Mouse (Mus musculus): ENCODE measurements around the gene Slit3. TPM values are rescaled to one million over a fixed set of nuclear protein-coding genes. Genes with fewer than 3 reads are reported as not detected.

Slit3 gene
- polyA plus RNA-seq, 1 experiment = 57.3 TPM

DNA sequence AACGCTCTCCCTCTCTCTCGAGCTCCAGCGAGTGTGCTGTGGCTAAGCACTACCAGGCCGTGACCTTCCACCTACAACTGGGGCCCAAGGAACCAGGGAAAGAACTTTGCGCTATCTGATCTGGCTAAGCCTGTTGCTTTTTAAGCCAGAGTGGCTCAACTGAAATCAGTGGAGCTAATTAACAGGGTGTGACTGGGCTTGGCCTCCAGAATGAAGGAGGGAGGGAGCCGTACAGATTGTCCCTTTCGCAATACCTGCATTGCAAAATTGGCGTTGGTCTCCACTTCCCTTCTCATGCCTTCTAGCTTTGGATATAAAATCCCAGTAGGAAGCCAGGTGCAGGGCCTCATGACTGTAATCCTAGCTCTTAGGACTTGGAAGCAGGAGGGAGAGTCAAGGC is 629.6 kb downstream of the Slit3 start:
- DNase-seq (ENCODE audit: low read depth) = peak; percentile 100

GRCm38 (mm10) chr11:35754906-35755418 is 633.9 kb downstream of the Slit3 start:
- DNase-seq (ENCODE audit: low read depth) = no peak

DNA sequence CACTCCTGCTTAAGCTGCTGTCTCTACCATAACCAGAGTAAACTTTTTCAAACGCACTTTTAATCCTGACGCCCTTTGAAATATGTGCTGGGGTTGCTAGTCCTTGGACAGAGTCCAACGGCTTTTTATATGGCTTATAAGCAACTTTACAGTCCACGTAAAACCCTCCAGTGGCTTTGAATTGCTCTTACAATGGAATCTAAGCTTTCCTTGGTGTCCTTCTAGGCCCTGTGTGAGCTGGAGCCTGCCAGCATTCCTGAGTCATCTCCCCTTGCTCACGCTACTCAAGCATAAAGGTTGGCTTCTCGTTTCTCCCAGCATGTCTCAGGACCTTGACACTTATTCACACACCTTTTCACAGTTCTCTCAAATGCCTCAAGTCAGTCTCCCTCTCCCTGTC is 634.5 kb downstream of the Slit3 start:
- no peak for DNase-seq (ENCODE audit: low read depth)

DNA sequence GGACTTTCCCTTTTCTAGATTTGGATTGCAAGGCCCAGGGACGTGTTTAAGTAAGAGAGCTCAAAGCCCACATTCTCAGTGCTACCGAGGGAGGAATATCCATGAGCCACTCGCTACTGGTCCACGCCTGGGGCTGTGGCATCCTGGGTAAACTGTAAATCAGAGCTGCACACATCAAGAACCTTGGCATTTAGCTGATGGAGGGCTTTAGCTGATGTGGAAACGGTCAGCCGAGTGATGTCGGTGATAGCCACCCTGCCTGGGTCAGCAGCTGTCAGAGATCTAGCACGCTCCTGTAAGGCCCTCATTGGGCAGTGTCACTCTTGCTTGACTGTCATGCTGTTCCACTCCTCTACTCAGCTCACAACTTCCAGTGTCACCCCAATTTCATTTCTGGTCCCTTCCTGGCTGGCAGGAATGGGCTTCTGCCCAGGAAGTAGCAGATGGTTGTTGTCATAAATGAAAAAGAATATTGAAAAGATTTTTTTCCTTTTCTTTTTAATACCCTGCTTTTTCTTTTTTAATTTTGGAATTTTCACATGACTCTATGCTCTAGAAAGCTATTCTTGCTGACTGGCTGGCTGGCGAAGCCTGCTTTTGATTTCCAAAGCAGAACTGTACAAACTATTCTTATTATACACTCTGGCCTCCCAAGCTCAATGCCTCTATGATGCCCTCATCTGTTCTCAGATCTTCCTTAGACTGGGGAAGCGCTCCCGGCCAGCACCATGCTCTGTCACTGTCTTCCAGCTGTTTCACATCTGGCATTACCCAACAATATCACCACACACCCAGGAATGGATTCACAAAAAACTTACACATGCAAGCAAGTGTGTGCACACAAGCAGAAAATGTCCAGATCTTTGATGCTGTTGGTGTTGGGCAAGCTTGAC is 635.6 kb downstream of the Slit3 start:
- no peak for DNase-seq (ENCODE audit: low read depth)
